Mouse (Mus musculus) liver, postnatal 0 days (tissue): ENCODE data around the gene Ahdc1. TPM values are rescaled to one million over a fixed set of nuclear protein-coding genes. Genes with fewer than 3 reads are reported as not detected.
A peak's percentile ranks its signal among the peaks of the same experiment; 100 is the strongest.

Source experiments
- ATAC-seq: fragments of 200-750 bp; cut with Nextera tagmentation; 2 replicates; pipeline ENCODE4 v1.8.0; 2017; ENCODE audit warnings: mild to moderate bottlenecking, moderate library complexity
- DNase-seq: peaks from one replicate; pipeline ENCODE4 v3.0.0-alpha.2; 2016
- H3K27ac ChIP-seq: fragments of 300-500 bp; sonication (generic); 2 replicates; pipeline ENCODE4 v1.5.1; 2014; ENCODE audit warnings: antibody characterized with exemption, moderate library complexity, mild to moderate bottlenecking, low read depth
- H3K27me3 ChIP-seq: fragments of 300-500 bp; sonication (generic); 2 replicates; pipeline ENCODE4 v1.6.1; 2014; ENCODE audit warnings: low read length, control low read depth, mixed read lengths; ENCODE audit not compliant: insufficient read depth
- H3K36me3 ChIP-seq: fragments of 300-500 bp; sonication (generic); replicated peaks from 2 replicates; pipeline ENCODE4 v1.6.1; 2014; ENCODE audit warnings: mild to moderate bottlenecking, control low read depth, low read length, moderate library complexity, mixed read lengths; ENCODE audit not compliant: insufficient read depth
- H3K4me1 ChIP-seq: fragments of 300-500 bp; sonication (generic); 2 replicates; pipeline ENCODE4 v1.6.1; 2014; ENCODE audit warnings: antibody characterized with exemption, mild to moderate bottlenecking, control low read depth; ENCODE audit not compliant: insufficient read depth
- H3K4me2 ChIP-seq: fragments of 300-500 bp; sonication (generic); 2 replicates; pipeline ENCODE4 v1.6.1; 2014; ENCODE audit warnings: low read depth, mild to moderate bottlenecking, low read length, moderate library complexity, mixed read lengths
- H3K4me3 ChIP-seq: fragments of 300-500 bp; sonication (generic); 2 replicates; pipeline ENCODE4 v1.5.1; 2014; ENCODE audit warnings: low read depth, low read length
- H3K9ac ChIP-seq: fragments of 300-500 bp; sonication (generic); replicated peaks from 2 replicates; pipeline ENCODE4 v1.6.1; 2014; ENCODE audit warnings: mild to moderate bottlenecking, moderate library complexity
- H3K9me3 ChIP-seq: fragments of 300-500 bp; sonication (generic); 2 replicates; pipeline ENCODE4 v1.6.1; 2016; ENCODE audit warnings: mild to moderate bottlenecking, control low read depth, low read length, mixed read lengths
- CTCF ChIP-seq: sonication (generic); IDR thresholded peaks from 2 replicates; pipeline ENCODE4 v1.5.1; 2016; ENCODE audit warnings: antibody characterized with exemption, low read depth
- EP300 ChIP-seq: IDR thresholded peaks from 2 replicates; pipeline ENCODE4 v1.6.1; 2016; ENCODE audit warnings: antibody characterized with exemption, low read depth, mild to moderate bottlenecking
- WGBS: fragments of 180-500 bp; shearing (Covaris S2); extraction: QIAGEN DNeasy Blood & Tissue Kit; methylation state at CpG from one replicate; pipeline ENCODE4 v1.1.7; 2014; ENCODE audit not compliant: insufficient replicate concordance; 5-methylcytosine and 5-hydroxymethylcytosine counted together
- polyA plus RNA-seq: library from polyadenylated mRNA; unstranded; fragments of >200 nt; fragmentation: Nextera tagmentation; extraction: Ambion mirVana; gene quantifications from 2 replicates; pipeline ENCODE4 v1.2.1, GENCODE M21; 2015

Gene Ahdc1
- polyA plus RNA-seq, 1 experiment from 2014 or later: 0.87 TPM

DNA sequence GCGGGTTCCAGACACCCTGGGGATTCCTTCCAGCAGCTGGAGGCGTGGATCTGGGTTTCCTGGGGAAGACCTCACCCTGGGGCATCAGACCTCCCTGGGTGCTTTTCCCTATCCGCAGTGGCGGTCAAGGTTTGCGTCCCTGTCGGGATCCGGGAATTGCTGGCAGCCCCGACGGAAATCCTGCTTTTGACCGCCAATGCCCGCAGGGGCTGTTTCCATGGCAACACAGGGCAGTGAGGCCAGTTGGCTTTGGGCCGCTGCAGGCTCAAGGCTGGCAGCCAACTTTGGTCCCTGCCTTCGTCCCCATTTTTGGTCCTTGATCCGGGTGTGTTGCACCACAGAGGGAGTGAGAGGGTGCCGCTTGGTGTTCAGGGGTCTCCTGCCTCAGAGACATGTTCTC, 36.2 kb upstream of the Ahdc1 start:
- DNase-seq (peak; percentile 84), ATAC-seq (peak; percentile 71)
- WGBS: 5% methylated on average over 14 of the region's 15 CpGs
- TF ChIP-seq CTCF (no peak), EP300 (no peak)
- H3K36me3 ChIP-seq: no peaks in the 10 kb centered on the region
- peak overlapping the region; percentile 71 for H3K4me2 ChIP-seq
- peaks cover 11% of the 10 kb centered on the region; the same call in 1 of the 2 replicates for H3K27me3 ChIP-seq
- H3K4me3 ChIP-seq: peak overlapping the region; percentile 48
- peak overlapping the region; percentile 62 for H3K9ac ChIP-seq
- H3K27ac ChIP-seq: peak overlapping the region; percentile 64
- no peaks in the 10 kb centered on the region for H3K9me3 ChIP-seq
- peaks cover 37% of the 10 kb centered on the region for H3K4me1 ChIP-seq

DNA sequence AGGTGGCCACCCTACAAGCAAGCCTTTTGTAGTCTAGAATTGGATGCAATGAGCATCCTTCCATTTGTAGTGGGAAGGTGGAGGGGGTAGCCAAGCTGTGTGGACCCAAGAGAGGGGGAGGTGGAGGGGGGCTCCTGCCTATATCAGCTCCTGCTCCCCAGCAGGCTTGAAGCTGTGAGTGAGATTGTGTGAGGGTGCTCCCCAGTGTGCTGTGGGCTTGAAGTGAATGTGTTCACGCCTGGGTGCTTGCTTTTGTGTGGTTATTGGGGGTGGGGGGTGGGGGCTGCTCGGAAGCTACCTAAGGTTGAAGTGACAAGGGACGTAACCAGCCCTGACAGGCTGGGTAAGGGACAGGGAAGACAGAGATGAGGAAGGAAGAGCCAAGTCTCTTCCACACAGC, 35.3 kb upstream of the Ahdc1 start:
- DNase-seq (no peak), ATAC-seq (no peak)
- 29% methylated on average over 3 of the region's 3 CpGs for WGBS
- Histone ChIP-seq H3K36me3 (no peaks in the 10 kb centered on the region; the same call in 1 of the 2 replicates), H3K27ac (peak overlapping the region; percentile 64), H3K4me2 (peak overlapping the region; percentile 71), H3K27me3 (peaks cover 11% of the 10 kb centered on the region; the same call in 1 of the 2 replicates), H3K4me3 (peak overlapping the region; percentile 48), H3K9ac (no peak overlapping the region), H3K9me3 (no peaks in the 10 kb centered on the region), H3K4me1 (peaks cover 37% of the 10 kb centered on the region)
- TF ChIP-seq EP300: no peak
- TF ChIP-seq CTCF: no peak

DNA sequence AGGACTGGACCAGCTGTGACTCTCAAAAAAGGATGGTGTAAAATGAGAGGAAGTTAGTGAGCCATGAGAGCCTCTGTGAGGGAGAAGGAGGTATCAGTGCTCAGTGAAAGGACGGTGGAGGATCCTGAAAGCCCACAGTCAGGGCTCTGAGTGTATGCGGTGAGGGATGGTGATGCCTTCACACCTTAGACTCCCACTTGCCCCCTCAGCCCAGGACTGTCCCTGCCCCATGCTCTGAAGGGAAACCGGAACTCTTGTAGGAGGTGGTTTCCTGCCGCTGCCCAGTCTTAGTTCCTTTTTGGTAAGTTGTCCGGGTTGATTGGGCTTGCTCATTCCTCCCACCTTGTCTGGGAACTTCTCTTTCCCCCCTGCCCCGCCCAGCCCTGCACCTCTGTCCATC, 34.3 kb upstream of the Ahdc1 start:
- peak overlapping the region; percentile 64 for H3K27ac ChIP-seq
- no peak for ATAC-seq

DNA sequence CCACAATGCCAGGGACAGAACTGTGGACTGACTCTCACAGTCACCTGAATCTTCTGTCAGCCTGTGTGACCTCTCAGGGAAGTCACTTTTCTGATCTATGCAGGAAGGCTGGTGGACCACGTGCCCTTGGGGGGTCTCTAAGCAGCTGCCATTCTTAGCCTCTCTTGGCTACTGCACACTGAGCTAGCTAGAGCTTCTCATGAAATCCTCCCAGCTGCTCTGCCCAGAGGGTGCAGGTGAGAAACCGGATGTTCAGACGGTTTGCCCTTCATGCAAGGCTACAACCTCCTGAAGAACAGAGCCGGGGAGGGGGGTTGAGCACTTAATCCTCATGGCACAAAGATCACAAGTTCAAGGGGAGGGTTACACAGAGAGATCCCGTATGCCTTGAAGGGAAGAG, 33.5 kb upstream of the Ahdc1 start:
- peak overlapping the region; percentile 71 for H3K4me2 ChIP-seq
- WGBS: 32% methylated on average over 5 of the region's 5 CpGs
- H3K4me1 ChIP-seq: peaks cover 36% of the 10 kb centered on the region
- ATAC-seq: no peak
- peak overlapping the region; percentile 48; the same call in 1 of the 2 replicates for H3K4me3 ChIP-seq
- H3K36me3 ChIP-seq: no peaks in the 10 kb centered on the region; the same call in 1 of the 2 replicates
- H3K9ac ChIP-seq: no peak overlapping the region; the same call in 1 of the 2 replicates
- H3K9me3 ChIP-seq: no peaks in the 10 kb centered on the region
- peaks cover 11% of the 10 kb centered on the region; the same call in 1 of the 2 replicates for H3K27me3 ChIP-seq
- peak overlapping the region; percentile 64; the same call in 1 of the 2 replicates for H3K27ac ChIP-seq
- no peak for DNase-seq
- TF ChIP-seq EP300 (no peak), CTCF (no peak)

More for the DNA sequence above, 34.3 kb upstream of the Ahdc1 start:
- peaks cover 11% of the 10 kb centered on the region; the same call in 1 of the 2 replicates for H3K27me3 ChIP-seq
- peak overlapping the region; percentile 48; the same call in 1 of the 2 replicates for H3K4me3 ChIP-seq
- no peak for DNase-seq
- H3K9me3 ChIP-seq: no peaks in the 10 kb centered on the region
- peak overlapping the region; percentile 71 for H3K4me2 ChIP-seq
- H3K9ac ChIP-seq: no peak overlapping the region
- H3K4me1 ChIP-seq: peaks cover 37% of the 10 kb centered on the region
- no peaks in the 10 kb centered on the region; the same call in 1 of the 2 replicates for H3K36me3 ChIP-seq
- no peak for TF ChIP-seq EP300
- 22% methylated on average over 6 of the region's 6 CpGs for WGBS

DNA sequence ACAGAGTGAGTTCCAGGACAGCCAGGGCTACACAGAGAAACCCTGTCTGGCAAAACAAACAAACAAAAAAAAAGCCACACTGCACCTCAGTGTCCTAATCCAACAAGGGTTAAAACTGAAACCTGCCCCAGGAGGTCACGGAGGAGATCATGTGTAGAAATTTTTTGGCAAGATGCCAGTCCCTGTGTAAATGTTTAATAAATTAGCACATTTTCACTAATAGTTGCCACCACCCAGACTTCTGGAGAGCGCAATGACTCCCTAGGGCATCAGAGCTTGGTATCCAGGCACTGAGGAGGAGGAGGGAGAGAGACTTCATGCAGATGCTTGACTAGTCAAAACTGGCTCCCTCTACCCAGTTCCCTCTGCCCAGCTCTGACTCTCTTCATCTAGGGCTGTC, 31.9 kb upstream of the Ahdc1 start:
- H3K4me3 ChIP-seq: no peak overlapping the region
- H3K9ac ChIP-seq: no peak overlapping the region
- no peak overlapping the region for H3K27ac ChIP-seq
- peaks cover 7% of the 10 kb centered on the region; the same call in 1 of the 2 replicates for H3K27me3 ChIP-seq
- no peaks in the 10 kb centered on the region for H3K9me3 ChIP-seq
- ATAC-seq (peak; percentile 43), DNase-seq (no peak)
- TF ChIP-seq EP300: no peak
- TF ChIP-seq CTCF: no peak
- 72% methylated on average over 2 of the region's 2 CpGs for WGBS
- H3K4me2 ChIP-seq: no peak overlapping the region
- peaks cover 34% of the 10 kb centered on the region for H3K4me1 ChIP-seq
- H3K36me3 ChIP-seq: no peaks in the 10 kb centered on the region; the same call in 1 of the 2 replicates

DNA sequence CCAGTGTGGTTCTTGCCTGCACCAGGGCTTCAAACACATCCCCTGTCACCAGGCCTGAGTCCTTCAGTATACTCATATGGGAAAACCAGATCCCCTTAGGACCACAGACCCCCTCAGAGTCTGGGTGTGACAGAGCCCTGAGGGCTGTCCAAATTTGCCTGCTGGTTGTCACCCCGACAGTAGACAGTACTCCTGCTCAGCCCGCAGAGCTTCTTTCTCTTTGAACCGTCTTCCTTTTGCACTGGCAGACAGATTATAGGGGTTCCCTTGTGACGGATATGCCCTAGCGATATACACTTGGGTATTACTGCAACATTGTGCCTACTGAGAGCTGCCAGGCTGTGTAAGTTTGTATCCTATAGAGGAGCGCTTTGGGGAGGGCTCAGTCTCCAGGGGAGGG, 29.4 kb upstream of the Ahdc1 start:
- Histone ChIP-seq H3K27ac (no peak overlapping the region), H3K36me3 (no peaks in the 10 kb centered on the region; the same call in 1 of the 2 replicates)
- 71% methylated on average over 6 of the region's 6 CpGs for WGBS

More for the DNA sequence above, 29.4 kb upstream of the Ahdc1 start:
- H3K27me3 ChIP-seq: no peaks in the 10 kb centered on the region
- peaks cover 20% of the 10 kb centered on the region for H3K4me1 ChIP-seq
- H3K4me2 ChIP-seq: no peak overlapping the region
- H3K9me3 ChIP-seq: no peaks in the 10 kb centered on the region
- TF ChIP-seq CTCF (no peak), EP300 (no peak)
- H3K9ac ChIP-seq: no peak overlapping the region
- no peak for ATAC-seq
- no peak for DNase-seq
- no peak overlapping the region for H3K4me3 ChIP-seq
